Mouse (Mus musculus) adrenal gland, adult 18-20 months (tissue): ENCODE data around the gene Akap6. TPM values are rescaled to one million over a fixed set of nuclear protein-coding genes. Genes with fewer than 3 reads are reported as not detected.
A peak's percentile ranks its signal among the peaks of the same experiment; 100 is the strongest.

ENCODE experiments used
- DNase-seq, 2 experiments: peaks; one replicate each; pipeline ENCODE4 v3.0.0; 2021 to 2022; ENCODE audit warnings: low spot score in 2 of 2
- total RNA-seq, 2 experiments: library from RNA; stranded (reverse); gene quantifications; 1 replicate in 1 of 2; 2 replicates in 1 of 2; pipeline ENCODE4 v1.2.3; 2021

Gene Akap6
- total RNA-seq, 2 experiments from 2014 or later: 2.2 to 2.5 TPM

DNA sequence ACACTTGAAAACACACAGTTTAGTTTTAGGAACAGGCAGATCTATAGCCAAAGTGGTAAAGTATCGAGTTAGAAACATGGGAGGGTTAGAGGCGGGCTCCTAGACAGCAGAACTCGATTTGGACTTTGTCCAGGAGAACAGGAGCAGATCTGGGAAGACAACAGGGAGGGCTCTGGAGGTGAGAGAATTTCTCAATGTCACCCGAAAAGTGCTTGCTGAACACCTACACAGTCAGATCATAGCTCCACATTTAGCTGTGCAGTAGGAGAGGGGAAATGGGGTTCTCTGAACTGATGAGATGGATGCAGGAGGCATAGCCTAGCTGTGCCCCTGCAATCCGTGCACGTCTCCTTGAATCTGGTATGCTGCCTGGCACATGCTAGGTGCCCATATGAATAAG lies 315.4 kb downstream of the Akap6 start:
- no peak for DNase-seq

DNA sequence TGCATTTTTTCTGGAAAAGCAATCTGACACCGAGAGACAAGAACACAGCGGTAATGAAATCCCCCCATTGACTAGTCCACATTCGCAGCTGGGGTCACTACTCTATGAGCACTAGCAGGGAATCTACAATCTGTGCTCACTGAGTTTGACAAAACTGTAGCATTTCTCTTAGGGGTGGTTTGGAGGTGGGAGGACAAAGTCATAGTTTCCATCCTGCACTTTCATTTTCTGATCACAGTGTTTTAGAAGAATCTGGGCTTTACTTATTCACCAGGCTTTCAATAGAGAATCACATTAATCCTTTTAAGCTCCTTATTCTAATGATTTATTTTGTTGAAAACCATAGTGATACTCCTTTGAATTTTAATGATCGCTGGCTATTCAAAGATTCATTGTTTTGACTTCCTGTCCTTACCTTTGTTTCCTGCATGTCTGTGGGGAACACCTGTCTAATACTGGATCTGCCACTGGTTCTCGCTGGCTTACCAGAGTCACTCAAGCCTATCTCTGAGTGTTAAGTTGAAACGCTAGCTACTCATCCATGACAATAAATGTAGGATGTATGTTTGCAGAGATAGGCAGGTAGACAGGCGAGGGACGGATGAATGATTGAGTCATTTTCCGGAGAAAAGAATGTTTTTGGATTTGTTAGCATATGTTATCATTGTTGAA lies 325.5 kb downstream of the Akap6 start:
- no peak for DNase-seq

DNA sequence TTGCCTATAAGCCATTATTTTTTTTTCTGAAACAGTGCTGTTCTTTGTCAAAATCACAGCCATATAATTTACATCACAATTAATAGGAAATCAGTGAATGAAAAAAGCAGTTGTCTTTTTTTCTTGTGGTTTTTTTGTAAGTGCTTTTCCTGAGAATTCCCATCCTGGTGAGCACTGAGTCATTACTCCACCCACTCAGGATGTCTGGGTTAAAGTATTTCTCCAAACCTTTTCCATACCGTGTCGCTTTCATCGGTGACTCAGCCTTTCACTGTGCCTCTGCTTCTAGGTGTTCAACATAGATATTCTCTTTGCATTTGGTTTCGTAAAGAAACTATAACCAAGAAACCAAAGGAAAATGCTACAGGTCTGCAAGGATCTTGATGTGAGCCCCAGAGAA lies 328.1 kb downstream of the Akap6 start:
- DNase-seq: no peak

DNA sequence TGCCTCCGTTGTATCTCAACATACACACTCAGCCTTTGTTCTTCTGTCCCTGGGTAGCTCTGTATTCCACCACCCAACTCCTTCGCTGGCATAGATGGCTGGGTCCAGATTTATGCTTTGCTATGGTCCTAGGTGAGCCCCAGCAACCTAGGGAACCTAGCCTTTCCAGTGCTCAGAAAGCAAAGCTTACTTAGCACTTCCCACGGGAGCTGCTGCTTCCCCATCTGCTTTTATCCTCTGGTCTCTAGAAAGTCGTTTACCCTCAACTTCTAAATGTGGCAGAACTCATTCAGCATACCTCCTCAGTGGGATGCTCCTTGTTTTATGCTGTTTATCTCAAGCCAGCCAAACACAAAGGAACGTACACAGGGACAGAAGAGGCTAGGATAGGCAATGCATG lies 329.7 kb downstream of the Akap6 start:
- DNase-seq: no peak

DNA sequence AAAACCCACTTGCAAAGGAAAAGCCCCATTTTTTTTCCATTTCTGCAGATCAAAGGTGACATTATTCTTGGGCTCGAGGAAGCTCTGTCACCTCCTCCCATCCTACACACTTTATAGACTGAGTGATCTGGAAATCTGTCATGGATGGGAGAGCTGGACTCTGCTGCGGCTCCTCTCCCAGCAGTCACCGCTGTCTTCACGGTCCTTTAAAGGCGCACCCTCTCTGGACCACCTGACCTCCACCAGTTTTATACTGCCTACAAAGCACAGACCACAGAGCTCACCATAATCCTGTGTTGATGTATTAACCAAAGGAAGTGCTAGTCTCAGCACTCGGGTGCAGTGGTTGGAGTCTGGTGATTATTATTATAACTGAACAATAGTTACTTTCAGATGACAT lies 330.7 kb downstream of the Akap6 start:
- DNase-seq: no peak

DNA sequence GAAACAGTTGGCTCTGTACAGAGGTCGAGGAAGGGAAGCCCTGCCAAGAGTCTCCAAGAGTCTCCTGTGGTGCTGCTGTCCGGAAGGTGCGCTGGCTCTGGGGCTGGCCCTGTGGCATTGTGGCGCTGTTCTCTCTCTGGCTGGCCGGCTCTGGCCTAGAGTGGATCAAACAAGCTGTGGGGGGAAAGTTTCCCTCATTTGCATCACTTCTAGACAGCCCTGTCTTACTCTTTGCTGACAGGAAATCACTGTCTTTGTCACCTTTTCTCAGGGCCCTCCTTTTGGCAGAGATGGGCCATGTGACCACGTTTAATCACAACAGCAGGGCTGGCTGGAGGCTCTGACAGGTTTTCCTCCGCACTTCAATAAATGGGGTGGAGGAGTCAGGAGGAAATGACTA lies 333.6 kb downstream of the Akap6 start:
- DNase-seq: peak in 1 of 2 experiments; percentile 21

DNA sequence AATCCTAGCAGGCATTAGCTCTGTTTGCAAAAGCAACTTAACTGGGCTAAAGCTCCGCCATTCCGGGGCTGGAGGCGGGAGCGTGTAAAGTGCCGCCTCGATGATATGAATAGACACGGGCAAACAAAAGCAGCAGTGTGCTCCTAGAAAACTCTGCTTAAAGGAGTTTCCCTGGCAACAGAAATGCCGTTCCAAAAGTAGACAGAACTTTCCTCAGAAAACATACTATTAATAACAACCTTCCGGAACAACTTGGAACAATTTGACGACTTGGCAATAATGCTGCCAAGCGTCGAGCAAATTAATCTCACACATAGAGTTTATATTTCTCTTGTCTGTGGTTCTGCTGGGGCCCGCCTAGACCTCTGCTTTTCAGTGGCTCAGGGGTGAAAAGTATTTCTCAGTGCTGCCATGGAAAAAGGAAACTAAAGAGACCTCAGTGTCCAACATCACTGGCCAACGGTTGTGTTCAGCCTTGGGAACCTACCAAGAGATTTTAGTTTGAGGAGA lies 334.3 kb downstream of the Akap6 start:
- peak; percentile 7 to 22 for DNase-seq

DNA sequence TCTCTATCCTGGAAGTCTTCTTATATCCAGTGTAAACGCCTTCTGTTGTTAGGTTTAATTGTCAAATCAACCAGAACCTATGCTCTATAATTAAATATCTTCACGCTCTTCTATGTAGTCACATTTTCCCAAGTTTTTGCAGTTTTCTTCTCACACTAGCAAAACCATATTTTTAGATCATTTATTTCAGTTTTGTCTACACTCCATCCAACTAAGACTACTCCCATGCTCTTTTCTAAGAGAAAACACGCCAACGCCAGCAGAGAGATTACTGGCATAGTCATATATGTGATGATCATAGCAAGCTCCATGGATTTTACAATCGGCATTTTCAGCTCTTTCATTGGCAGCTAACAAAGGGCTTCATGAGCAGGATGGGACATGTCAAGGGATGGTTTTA lies 341.5 kb downstream of the Akap6 start:
- DNase-seq: no peak

DNA sequence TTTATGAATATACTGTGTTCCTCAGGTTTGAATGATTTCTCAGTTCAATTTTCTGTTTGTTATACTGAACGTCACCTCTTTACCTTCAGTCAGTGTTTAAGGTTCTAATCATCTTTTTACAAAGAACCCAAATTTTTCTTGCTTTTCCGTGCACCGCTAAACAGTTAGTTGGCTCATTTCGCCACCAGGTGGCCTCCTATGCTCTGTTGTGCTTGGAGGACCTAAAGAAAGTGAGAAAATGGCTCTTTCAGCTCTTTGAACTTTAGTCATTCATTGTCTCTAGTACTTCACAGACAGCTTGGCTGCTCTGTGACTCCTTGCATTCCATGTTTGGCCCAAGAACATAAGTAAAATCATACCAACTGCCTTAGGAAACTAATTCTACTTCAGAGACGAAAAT lies 343.6 kb downstream of the Akap6 start:
- peak; percentile 10 to 25 for DNase-seq

DNA sequence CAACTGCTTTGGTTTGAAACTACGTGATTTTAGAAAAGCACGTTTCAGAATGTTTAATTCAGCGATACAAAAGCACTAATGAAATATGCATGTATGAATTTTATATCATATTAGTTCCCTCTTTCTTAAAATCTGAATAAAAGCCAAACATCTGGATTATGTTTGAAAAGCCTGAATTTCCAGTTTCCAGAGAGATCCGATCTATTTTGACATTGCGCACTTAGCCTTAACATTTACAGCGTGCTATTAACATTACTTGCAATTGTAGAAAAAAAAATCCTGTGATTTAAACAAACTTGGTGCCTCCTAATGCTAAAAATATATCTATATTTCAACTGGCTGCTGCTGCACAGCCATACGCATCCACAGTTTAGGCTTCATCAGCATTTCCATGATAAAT lies 358.4 kb downstream of the Akap6 start:
- DNase-seq: no peak

DNA sequence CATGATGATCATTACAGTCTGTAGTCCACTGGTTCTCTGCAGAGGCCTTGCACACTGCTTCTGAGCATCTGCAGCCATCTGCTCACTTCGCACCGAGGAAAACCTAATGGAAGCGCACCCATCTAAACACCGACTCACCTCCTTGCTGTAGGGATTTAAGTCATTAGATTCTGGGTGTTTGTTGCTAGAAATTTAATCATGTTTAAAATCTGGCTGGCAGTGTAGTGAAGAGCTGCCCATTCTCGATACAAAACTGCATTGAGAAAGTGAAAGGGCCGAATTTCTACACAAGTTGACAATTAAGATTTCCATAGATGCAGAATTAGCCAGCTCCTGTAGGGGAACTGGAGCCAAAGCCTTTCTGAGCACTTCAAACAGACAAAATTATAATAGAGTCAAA lies 361.7 kb downstream of the Akap6 start:
- no peak for DNase-seq

DNA sequence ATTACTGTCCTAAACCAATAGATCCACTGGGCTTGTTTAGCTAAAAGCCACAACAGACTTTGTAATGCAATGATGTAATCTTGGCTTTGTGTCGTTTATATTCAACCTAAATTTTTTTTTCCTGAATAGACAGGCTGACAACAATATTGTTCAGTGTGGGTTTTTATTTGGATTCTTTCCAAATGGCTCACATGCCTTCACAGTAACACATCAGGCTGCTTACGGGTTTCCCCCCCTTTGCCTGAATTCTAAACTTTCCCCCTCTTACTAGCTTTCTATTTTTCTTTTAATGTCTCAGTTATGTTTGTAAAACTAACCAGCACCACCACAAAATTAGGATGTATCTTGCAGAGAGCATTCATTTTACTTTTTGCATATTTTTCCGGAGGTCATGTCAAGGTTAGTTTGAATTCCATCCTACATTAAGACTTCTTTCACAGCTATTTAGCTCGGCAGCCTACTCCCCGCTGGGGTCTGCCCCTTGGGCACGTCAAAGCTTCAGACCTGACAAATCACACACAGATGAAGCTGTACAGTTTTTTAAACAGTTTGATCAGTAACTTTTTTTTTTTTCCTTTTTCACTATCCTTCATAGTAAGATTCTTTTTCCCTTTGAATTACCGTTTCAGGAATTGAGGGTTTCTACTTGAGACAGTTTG lies 362.4 kb downstream of the Akap6 start:
- no peak for DNase-seq

DNA sequence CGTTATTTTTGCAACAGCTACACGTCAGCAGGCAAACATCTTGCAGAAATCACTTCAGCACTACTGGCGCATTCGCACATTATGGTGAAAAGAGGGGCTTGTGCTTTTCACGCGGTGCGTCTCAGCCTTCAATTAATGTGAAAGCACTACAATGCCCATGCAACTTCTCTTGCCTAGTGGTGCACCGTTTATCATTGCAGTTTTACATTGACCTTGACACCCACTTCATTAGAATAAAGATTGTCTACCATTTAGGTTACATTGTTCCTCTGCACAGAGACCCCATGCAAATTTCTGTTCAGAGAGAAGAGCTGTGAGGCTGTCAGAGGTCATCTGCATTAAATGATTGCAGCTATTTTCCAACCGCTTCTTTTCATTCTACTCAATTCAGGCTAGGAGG lies 363.8 kb downstream of the Akap6 start:
- DNase-seq: no peak

DNA sequence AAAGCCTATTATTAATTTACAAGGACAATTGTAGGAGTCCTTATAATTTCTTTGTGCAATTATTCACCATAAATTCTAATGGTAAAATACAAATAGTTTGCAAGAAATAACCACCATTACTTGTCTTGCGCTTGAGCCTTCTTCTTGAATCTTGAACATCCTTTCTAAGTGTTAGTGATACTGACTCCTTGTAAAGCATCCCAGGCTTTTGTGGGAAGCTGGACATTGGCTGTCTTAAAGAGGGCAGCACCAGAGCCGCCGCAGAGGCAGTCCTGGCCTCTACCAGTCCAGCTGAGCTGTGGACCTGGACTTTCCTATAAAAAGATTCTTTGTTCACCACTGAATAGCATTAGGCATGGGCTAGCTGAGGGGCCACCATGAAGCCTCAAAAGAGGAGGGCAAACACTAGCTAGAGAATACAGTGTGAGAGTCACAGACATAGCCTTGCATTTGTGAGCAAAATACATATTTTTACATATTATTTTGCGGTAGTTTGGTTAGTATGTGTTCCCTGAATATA lies 365.1 kb downstream of the Akap6 start:
- DNase-seq: no peak

DNA sequence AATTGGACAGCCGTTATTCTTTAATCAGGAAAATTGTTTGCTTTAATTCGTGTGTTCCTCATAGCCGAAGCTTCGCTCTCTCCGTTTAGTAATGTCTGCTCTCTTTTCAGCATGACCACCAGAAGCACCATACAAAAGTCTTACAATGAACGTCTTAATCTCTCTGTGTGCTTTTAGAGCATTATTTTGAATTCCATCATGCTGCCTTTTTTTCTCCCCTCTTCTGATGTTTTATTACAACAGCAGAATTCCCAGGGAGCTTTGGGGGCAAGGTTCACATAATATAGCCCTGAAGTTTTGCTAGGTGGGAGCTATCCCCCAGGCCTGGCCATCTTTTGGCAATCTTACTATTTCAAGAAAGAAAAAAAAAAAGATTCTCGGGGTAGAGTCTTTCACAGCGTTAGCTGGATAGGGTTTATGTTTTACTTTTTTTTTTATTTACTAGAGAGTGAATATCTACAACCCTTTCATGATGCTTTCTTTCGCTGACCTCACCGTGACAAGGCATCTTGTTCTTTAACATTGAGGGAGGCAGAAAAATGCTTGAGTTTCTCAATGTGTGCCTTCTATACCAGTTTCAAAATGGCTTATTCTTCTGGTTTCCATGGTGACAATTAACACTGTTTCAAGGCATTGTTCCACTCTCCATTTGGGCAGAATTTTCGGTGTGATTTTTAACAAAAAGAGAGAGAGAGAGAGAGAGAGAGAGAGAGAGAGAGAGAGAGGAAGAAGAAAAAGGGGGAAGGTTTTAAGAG lies 366.0 kb downstream of the Akap6 start:
- DNase-seq: no peak

DNA sequence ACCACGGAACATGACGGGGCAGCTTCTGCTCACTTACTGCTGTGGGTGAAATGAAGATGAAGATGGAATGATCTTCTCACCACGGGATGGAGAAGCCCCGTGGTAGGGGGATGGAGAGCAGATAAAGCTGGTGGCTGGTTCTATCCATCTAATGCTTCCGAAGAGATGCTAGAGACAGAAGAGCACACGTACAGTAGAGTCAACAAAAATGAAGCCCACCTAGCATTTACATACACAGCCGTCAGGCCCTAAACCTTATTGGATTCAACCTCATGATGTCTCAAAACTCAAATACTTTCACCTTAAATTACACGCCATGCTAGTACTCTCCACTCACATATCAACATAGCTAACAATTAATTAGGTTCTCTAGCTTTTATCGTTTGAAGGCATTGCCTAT lies 367.1 kb downstream of the Akap6 start:
- DNase-seq: no peak

DNA sequence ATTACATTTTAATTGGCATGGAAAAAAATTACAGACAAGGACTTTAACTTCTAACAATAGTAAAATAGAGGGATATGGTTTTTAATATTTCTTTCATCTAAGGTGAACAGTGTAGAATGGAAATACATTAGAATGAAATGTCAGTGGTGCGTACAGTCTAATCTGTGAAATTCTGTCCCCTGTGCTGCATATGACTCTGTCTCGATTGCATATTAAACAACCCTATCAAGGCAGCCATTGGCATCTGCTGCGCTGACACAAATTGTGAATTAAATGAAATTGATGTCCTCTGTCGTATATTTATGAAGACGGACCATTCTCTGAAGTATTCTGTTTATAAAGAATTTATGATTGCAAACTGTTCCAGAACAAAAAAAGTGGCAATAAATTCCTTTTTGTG lies 371.7 kb downstream of the Akap6 start:
- no peak for DNase-seq

DNA sequence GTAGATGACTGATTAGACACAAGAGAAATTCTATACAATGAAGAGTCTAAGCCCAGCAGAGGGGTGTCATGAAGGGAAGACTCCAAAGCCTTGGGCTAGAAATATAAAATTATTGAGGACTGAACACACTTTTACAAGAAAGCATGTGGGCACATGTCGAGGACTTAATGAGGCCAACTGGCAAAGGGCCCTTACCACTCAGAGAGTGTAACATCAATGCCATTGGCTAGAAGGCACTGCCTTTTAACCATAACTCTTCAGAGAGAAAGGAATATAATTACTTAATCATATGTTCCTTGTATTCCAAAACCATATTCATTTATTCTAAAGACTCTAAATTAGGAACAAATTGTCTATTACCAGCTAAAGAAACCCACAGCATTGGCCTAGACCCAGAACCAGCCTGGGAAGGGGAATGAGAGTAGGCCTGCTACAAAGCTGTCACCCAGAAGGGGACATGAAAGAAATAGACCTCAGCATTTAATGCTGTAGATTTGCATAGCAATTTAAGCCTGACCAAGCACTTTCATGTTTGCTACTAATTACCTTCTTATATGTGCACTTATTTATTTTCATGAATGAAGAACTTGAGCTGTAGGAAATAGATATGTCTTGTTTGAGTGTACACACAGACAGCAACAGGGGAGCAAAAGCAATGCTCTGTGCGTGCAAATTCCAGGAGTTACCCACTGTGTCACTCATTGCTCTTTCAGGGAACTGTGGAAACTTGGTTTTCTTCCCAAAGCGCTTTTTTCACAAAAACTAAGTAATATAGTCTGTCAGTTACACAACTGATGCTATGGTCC lies 377.6 kb downstream of the Akap6 start:
- DNase-seq: no peak

DNA sequence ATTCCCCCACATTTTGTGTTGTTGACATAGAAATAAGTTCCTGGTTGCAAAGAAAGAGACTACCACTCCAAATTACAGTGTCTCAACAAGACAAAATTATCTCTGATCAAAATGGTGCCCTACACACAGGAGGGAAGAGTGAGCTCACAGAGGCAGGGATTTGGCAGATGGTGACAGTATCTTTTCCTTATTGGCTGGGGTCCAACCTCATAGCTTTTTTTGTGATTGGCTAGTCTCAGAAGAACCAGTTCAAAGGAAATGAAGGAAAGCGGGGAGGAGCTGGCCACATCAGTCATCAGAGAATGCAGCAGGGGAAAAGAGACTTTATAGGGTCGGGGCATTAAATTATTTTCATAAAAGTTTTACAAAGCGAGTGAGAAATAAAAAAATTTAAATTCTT lies 386.6 kb downstream of the Akap6 start:
- no peak for DNase-seq

DNA sequence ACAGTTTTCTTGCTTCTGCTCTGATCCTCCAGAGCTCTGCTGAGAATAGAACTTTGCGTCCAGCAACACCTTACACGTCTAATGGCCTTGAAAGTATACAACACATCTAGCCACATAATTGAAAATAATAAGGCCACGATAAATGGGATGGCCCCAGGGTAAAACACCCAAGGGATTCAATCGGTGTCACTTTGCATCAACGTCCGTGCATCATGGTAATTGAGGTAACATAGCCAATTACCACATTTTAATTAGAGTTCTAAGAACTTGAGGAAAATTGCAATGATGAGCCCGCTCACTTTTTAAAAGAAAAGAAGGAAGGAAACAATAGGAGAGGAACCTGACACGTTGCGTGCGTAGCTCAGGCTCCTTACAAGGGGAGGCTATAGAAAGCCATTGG lies 413.1 kb downstream of the Akap6 start:
- DNase-seq: no peak

DNA sequence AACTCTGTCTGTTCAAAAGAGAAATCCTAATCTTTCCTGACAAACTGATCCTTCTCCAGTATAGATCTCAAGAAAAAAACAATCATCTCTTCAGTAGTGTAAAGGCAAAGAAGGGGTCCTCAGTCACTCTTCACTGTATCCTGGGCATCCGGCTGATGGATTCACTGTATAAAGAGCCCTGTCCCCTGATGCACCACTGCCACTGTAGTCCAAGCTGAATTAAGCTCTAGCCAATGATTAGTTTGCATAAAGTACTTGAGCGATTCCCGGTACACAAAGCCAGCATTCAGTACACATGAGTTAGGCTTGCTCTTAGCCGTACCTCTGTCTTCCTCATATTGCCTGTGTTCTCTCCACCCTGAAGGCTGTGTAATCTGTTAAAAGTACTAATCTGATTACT lies 420.2 kb downstream of the Akap6 start:
- no peak for DNase-seq
